8 mouse cellular contexts compared by ENCODE assay signal in genomic region chr2:131491707-131492595, GRCm38 (mm10). TPM values are rescaled to one million over a fixed set of nuclear protein-coding genes. Genes with fewer than 3 reads are reported as not detected.
A peak's percentile ranks its signal among the peaks of the same experiment; 100 is the strongest.
DNase-seq lines count a peak whose midpoint lies in the region; ATAC-seq and TF ChIP-seq lines count a peak whose summit lies in the region.

No protein-coding gene starts in this region.

- H3K27me3 ChIP-seq in hindbrain, embryonic 13.5 days: no peaks in the 10 kb centered on the region
- no peaks in the 10 kb centered on the region for H3K27me3 ChIP-seq in megakaryocyte, embryonic 14.5 days (replicated peaks)

- under 1% methylated on average over 94 of the region's 102 CpGs for WGBS in hindbrain, embryonic 13.5 days

- H3K9me3 ChIP-seq in hindbrain, embryonic 13.5 days: no peaks in the 10 kb centered on the region
- H3K9me3 ChIP-seq in megakaryocyte, embryonic 14.5 days: no peaks in the 10 kb centered on the region

- H3K4me2 ChIP-seq in hindbrain, embryonic 13.5 days: peak overlapping the region; percentile 96

- TF ChIP-seq CTCF in left cerebral cortex, adult 2 months (IDR thresholded peaks at IDR 0.05): no peak

- H3K4me1 ChIP-seq in hindbrain, embryonic 13.5 days (replicated peaks): peaks cover 37% of the 10 kb centered on the region
- H3K4me1 ChIP-seq in megakaryocyte, embryonic 14.5 days: peaks cover 70% of the 10 kb centered on the region

- intact Hi-C loops in left cerebral cortex, adult 2 months (cut with DNase I): loop anchor here (2.0 to 5.0 kb wide), 2 partner anchors 17 to 70 kb away; no protein-coding TSS in a partner anchor

- peak overlapping the region; percentile 85 for H3K27ac ChIP-seq in hindbrain, embryonic 13.5 days
- H3K27ac ChIP-seq in left cerebral cortex, adult 2 months: peak overlapping the region; percentile 87

- peak overlapping the region; percentile 97 for H3K9ac ChIP-seq in hindbrain, embryonic 13.5 days

- DNase-seq in WW6 (ENCODE audit: low read depth, low spot score): peak; percentile 52
- DNase-seq in cerebellum, postnatal 10 days: peak; percentile 86 to 92
- peak; percentile 48 to 65 for DNase-seq in frontal cortex, postnatal 25 days (ENCODE audit: low spot score in 2 of 2)
- peak; percentile 85 to 86 for DNase-seq in left cerebral cortex, adult 2 months (ENCODE audit: extremely low spot score in 1 of 2, low spot score in 2 of 2)
- peak; percentile 85 to 87 for DNase-seq in right cerebral cortex, postnatal 10 days (ENCODE audit: low spot score in 2 of 2)
- peak; percentile 85 for DNase-seq in urinary bladder, postnatal 14 days (ENCODE audit: low spot score)

- peak overlapping the region; percentile 94 for H3K4me3 ChIP-seq in hindbrain, embryonic 13.5 days
- peak overlapping the region; percentile 93 for H3K4me3 ChIP-seq in left cerebral cortex, adult 2 months
- peak overlapping the region; percentile 95 for H3K4me3 ChIP-seq in megakaryocyte, embryonic 14.5 days (replicated peaks)

- H3K36me3 ChIP-seq in hindbrain, embryonic 13.5 days: no peaks in the 10 kb centered on the region
- H3K36me3 ChIP-seq in megakaryocyte, embryonic 14.5 days (replicated peaks; ENCODE audit: low read length): peaks cover 28% of the 10 kb centered on the region

- ATAC-seq in hindbrain, embryonic 13.5 days (ENCODE audit: low FRiP score): peak; percentile 95

RNA-seq across cellular contexts. Expression of gene Smox, which starts 0.7 kb away (rescaled TPM):
- polyA plus RNA-seq in hindbrain, embryonic 13.5 days (2015; fragmentation: Nextera tagmentation; extraction: Ambion mirVana): 47.9 and 50.1 TPM in 2 replicates
- 10 to 100 TPM; 68.9 to 80.3 TPM for total RNA-seq in left cerebral cortex, adult 2 months (2021)
- 504 and 573 TPM in 2 replicates for polyA plus RNA-seq in megakaryocyte, embryonic 14.5 days (2012; ENCODE audit: insufficient read depth, low replicate concordance)

Comparison
In these comparisons a context has a peak if more than half of its experiments do, and no peak if none do; other contexts are left out.
1. Peak in every context shown above with its lines: DNase-seq, ATAC-seq, H3K4me3 ChIP-seq and H3K27ac ChIP-seq.